Mouse (Mus musculus) adrenal gland, adult 8-10 months (tissue): ENCODE measurements at regions not wholly inside any gene's neighbourhood (a gene's known extent, or its start where the extent isn't known, plus 50 kb on each side); places are given as distances from the start of the nearest gene placed in this dataset.

Experiments used
- DNase-seq: peaks from one replicate; pipeline ENCODE4 v3.0.0; 2022

GRCm38 (mm10) chr3:41857446-41857845 lies 115.0 kb downstream of the D3Ertd751e start:
- DNase-seq, result no peak

GRCm38 (mm10) chr3:41862674-41863073 lies 120.3 kb downstream of the D3Ertd751e start:
- DNase-seq, result no peak

GRCm38 (mm10) chr3:41908952-41909351 lies 166.5 kb downstream of the D3Ertd751e start:
- no peak for DNase-seq

GRCm38 (mm10) chr3:41913190-41913589 lies 170.8 kb downstream of the D3Ertd751e start:
- DNase-seq, result no peak

- no peak for DNase-seq
These were observed 197.4 kb downstream of the D3Ertd751e start for GRCm38 (mm10) chr3:41939843-41940242.

- DNase-seq, result no peak
These were observed 200.6 kb downstream of the D3Ertd751e start for GRCm38 (mm10) chr3:41942964-41943363.

- DNase-seq, result no peak
These were observed 207.0 kb downstream of the D3Ertd751e start for GRCm38 (mm10) chr3:41949404-41949803.

- no peak for DNase-seq
These were observed 215.0 kb downstream of the D3Ertd751e start for GRCm38 (mm10) chr3:41957385-41957784.

- no peak for DNase-seq
These were observed 217.8 kb downstream of the D3Ertd751e start for GRCm38 (mm10) chr3:41960209-41960608.

GRCm38 (mm10) chr3:41962923-41963322 lies 220.5 kb downstream of the D3Ertd751e start:
- no peak for DNase-seq

GRCm38 (mm10) chr3:42006672-42007265 lies 264.4 kb downstream of the D3Ertd751e start:
- no peak for DNase-seq

- DNase-seq, result no peak
These were observed 280.8 kb downstream of the D3Ertd751e start for GRCm38 (mm10) chr3:42023187-42023586.

- DNase-seq, result no peak
These were observed 297.2 kb downstream of the D3Ertd751e start for GRCm38 (mm10) chr3:42039632-42040031.

- no peak for DNase-seq
These were observed 297.9 kb downstream of the D3Ertd751e start for GRCm38 (mm10) chr3:42040270-42040812.

GRCm38 (mm10) chr3:42040959-42041358 lies 298.5 kb downstream of the D3Ertd751e start:
- no peak for DNase-seq

- no peak for DNase-seq
These were observed 315.0 kb downstream of the D3Ertd751e start for GRCm38 (mm10) chr3:42057286-42057868.

- no peak for DNase-seq
These were observed 322.9 kb downstream of the D3Ertd751e start for GRCm38 (mm10) chr3:42065093-42065935.

- DNase-seq, result no peak
These were observed 323.6 kb downstream of the D3Ertd751e start for GRCm38 (mm10) chr3:42065962-42066361.

- DNase-seq, result no peak
These were observed 324.6 kb downstream of the D3Ertd751e start for GRCm38 (mm10) chr3:42067036-42067435.

- DNase-seq, result no peak
These were observed 332.3 kb downstream of the D3Ertd751e start for GRCm38 (mm10) chr3:42074532-42075287.

- DNase-seq, result peak; percentile 27
These were observed 368.8 kb downstream of the D3Ertd751e start for GRCm38 (mm10) chr3:42110976-42111847.
